Mouse (Mus musculus): Measurements from ENCODE around the gene Rptor. TPM values are rescaled to one million over a fixed set of nuclear protein-coding genes. Genes with fewer than 3 reads are reported as not detected.

Rptor gene
- polyA plus RNA-seq, 1 experiment from 2014 or later, result 18.3 TPM

- 92% methylated on average over 9 of the region's 9 CpGs for WGBS
- Histone ChIP-seq H3K27me3 (no peaks in the 10 kb centered on the region), H3K9me3 (no peaks in the 10 kb centered on the region), H3K4me2 (replicated peaks) (no peak overlapping the region), H3K4me3 (no peak overlapping the region), H3K4me1 (no peaks in the 10 kb centered on the region), H3K9ac (replicated peaks) (no peak overlapping the region), H3K27ac (replicated peaks) (no peak overlapping the region), H3K36me3 (peaks cover 19% of the 10 kb centered on the region)
- no peak for ATAC-seq (ENCODE audit: low FRiP score, low read depth)
These were observed 122.0 kb downstream of the Rptor start for GRCm38 (mm10) chr11:119724709-119725108.

DNA sequence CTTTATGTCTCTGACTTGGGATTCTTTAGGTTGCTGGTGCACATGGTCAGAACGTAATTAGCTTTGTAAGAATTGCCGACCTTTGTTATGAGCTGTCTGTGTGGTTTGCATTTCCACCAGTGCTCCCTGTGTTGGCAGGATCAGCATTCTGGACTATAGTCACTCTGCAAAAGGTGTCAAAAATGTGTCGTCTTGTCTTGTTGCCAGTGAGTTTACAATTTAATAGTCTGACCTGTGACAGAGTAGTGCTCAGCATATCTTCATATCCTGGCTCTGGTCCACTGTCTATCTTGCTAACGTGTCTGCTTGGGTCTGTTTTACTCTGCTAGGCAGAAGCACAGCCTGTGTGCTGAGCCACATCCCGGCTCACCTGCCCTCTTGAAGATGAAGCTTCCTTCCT lies 128.7 kb downstream of the Rptor start:
- no peak overlapping the region for H3K27ac ChIP-seq (replicated peaks)

DNA sequence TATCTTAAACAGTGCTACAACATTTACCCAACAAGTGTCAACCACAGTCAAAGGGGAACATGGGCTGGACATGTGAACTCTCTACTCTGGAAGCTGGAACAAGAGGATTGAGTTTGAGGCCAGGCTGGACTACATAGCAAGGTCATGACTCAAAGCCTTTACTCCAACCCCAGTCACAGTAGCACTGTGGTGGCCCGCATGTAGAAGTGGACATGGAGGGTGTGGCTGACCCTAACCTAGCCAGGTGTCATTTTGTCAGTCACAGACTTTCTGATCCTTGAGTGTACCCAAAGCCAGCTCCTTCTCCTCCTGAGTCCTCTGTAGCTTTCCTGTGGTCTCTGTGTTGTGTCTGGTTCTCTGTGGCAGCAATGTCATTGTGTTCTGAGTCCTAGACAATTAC lies 129.7 kb downstream of the Rptor start:
- WGBS, result 93% methylated on average over 1 of the region's 1 CpGs

More for the DNA sequence above, 128.7 kb downstream of the Rptor start:
- no peak for ATAC-seq (ENCODE audit: low FRiP score, low read depth)
- Histone ChIP-seq H3K9me3 (no peaks in the 10 kb centered on the region), H3K4me2 (replicated peaks) (no peak overlapping the region), H3K27me3 (no peaks in the 10 kb centered on the region), H3K36me3 (peaks cover 3% of the 10 kb centered on the region; the same call in 1 of the 2 replicates), H3K4me3 (no peak overlapping the region), H3K9ac (replicated peaks) (no peak overlapping the region), H3K4me1 (0 out of 2 replicates have a peak, but pooled peaks cover under 1% of the 10 kb centered on the region)
- 96% methylated on average over 5 of the region's 5 CpGs for WGBS

GRCm38 (mm10) chr11:119732961-119733656 lies 130.4 kb downstream of the Rptor start:
- H3K4me1 ChIP-seq, result 0 out of 2 replicates have a peak, but pooled peaks cover 6% of the 10 kb centered on the region
- 75% methylated on average over 4 of the region's 4 CpGs for WGBS
- no peaks in the 10 kb centered on the region for H3K9me3 ChIP-seq

More for the DNA sequence above, 129.7 kb downstream of the Rptor start:
- no peak overlapping the region for H3K4me3 ChIP-seq
- H3K36me3 ChIP-seq, result no peaks in the 10 kb centered on the region
- H3K9ac ChIP-seq (replicated peaks), result no peak overlapping the region
- H3K4me1 ChIP-seq, result 0 out of 2 replicates have a peak, but pooled peaks cover 6% of the 10 kb centered on the region
- no peak overlapping the region for H3K27ac ChIP-seq (replicated peaks)
- no peak for ATAC-seq (ENCODE audit: low FRiP score, low read depth)
- no peaks in the 10 kb centered on the region for H3K27me3 ChIP-seq
- no peaks in the 10 kb centered on the region for H3K9me3 ChIP-seq
- H3K4me2 ChIP-seq (replicated peaks), result no peak overlapping the region

GRCm38 (mm10) chr11:119733657-119733990 lies 130.9 kb downstream of the Rptor start:
- no peak overlapping the region for H3K27ac ChIP-seq (replicated peaks)
- 91% methylated on average over 7 of the region's 7 CpGs for WGBS
- 0 out of 2 replicates have a peak, but pooled peaks cover 6% of the 10 kb centered on the region for H3K4me1 ChIP-seq
- no peaks in the 10 kb centered on the region for H3K36me3 ChIP-seq
- no peak overlapping the region for H3K9ac ChIP-seq (replicated peaks)
- H3K9me3 ChIP-seq, result no peaks in the 10 kb centered on the region
- H3K4me3 ChIP-seq, result no peak overlapping the region
- H3K27me3 ChIP-seq, result no peaks in the 10 kb centered on the region
- no peak overlapping the region for H3K4me2 ChIP-seq (replicated peaks)
- no peak for ATAC-seq (ENCODE audit: low FRiP score, low read depth)

More at GRCm38 (mm10) chr11:119732961-119733656, 130.4 kb downstream of the Rptor start:
- H3K36me3 ChIP-seq, result no peaks in the 10 kb centered on the region
- no peak overlapping the region for H3K9ac ChIP-seq (replicated peaks)
- no peaks in the 10 kb centered on the region for H3K27me3 ChIP-seq
- no peak for ATAC-seq (ENCODE audit: low FRiP score, low read depth)
- no peak overlapping the region for H3K4me2 ChIP-seq (replicated peaks)
- no peak overlapping the region for H3K27ac ChIP-seq (replicated peaks)
- no peak overlapping the region for H3K4me3 ChIP-seq

- ATAC-seq (ENCODE audit: low FRiP score, low read depth), result no peak
- Histone ChIP-seq H3K4me1 (peaks cover 18% of the 10 kb centered on the region), H3K4me2 (replicated peaks) (no peak overlapping the region), H3K36me3 (no peaks in the 10 kb centered on the region), H3K9ac (replicated peaks) (no peak overlapping the region), H3K9me3 (no peaks in the 10 kb centered on the region), H3K4me3 (no peak overlapping the region), H3K27me3 (no peaks in the 10 kb centered on the region), H3K27ac (replicated peaks) (no peak overlapping the region)
- WGBS, result 95% methylated on average over 2 of the region's 2 CpGs
These were observed 132.4 kb downstream of the Rptor start for GRCm38 (mm10) chr11:119735152-119735551.

DNA sequence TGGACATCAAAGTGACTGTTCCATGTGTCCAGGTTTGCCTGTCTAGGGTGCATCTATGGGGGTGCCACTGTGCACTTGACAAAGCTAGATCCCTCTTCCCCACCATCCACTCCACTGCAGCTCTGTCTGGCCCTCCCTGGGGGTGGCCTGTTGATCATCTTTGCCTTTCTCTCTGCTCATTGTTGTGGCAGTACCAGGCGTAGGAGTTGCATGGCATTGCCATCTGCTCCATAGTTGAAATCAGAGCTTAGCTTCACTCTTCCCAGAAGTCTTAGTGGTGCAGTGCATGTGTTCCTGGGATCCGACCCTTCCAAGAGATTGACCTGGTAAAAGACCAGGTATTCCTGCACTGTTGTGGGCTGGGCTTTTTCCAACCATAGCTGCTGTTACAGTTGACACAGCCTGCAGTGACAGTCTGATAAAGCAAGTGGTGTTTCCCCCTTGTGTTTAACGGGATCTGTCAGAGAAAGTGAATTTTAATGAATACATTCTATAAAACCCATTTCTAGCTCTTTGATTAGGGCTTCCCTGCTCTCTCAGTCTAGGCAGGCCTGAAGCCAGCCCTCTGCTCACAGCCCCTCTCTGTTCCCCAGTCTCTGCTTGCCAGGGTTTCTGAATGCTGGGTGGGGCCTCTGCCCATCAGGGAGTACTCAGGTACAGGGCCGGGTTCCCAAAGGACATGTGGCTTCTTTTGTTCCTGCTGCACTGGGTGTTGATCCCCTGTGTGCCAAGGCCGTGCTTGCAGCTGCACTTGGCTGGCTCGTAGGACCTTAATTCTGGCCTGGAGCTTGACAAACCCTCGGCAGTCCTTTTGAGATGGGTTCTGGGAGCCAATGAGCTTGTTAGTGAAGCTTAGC lies 136.5 kb downstream of the Rptor start:
- WGBS, result 63% methylated on average over 7 of the region's 7 CpGs

GRCm38 (mm10) chr11:119741401-119741800 lies 138.7 kb downstream of the Rptor start:
- Histone ChIP-seq H3K4me2 (replicated peaks) (no peak overlapping the region), H3K4me3 (no peak overlapping the region), H3K9me3 (no peaks in the 10 kb centered on the region), H3K27ac (replicated peaks) (no peak overlapping the region), H3K36me3 (no peaks in the 10 kb centered on the region), H3K4me1 (peaks cover 31% of the 10 kb centered on the region), H3K27me3 (no peaks in the 10 kb centered on the region), H3K9ac (replicated peaks) (no peak overlapping the region)
- WGBS, result 87% methylated on average over 1 of the region's 1 CpGs
- no peak for ATAC-seq (ENCODE audit: low FRiP score, low read depth)

More for the DNA sequence above, 136.5 kb downstream of the Rptor start:
- Histone ChIP-seq H3K36me3 (no peaks in the 10 kb centered on the region), H3K4me3 (no peak overlapping the region), H3K4me1 (peaks cover 23% of the 10 kb centered on the region), H3K4me2 (replicated peaks) (no peak overlapping the region), H3K27ac (replicated peaks) (no peak overlapping the region; the same call in 1 of the 2 replicates), H3K9ac (replicated peaks) (no peak overlapping the region), H3K9me3 (no peaks in the 10 kb centered on the region), H3K27me3 (no peaks in the 10 kb centered on the region)
- ATAC-seq (ENCODE audit: low FRiP score, low read depth), result no peak

DNA sequence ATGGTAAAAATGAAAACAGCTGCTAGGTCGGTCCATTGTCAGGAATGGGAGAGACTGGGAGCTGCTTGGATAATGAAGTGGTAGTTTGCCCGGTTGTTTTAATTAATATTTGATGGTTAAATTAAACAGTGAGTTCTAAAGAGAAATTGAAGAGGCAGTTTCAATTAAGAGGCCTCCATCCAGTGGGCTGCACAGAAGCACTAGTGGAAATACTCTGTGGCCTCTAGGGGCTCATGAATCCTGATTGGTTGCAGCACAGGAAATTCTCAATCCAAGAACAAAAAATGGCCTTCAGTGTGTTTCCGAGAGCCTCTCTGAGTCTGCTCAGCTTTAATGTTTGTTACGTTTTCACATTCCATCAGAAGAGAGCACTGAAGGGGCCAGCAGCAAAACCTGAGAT lies 141.7 kb downstream of the Rptor start:
- H3K9me3 ChIP-seq, result no peaks in the 10 kb centered on the region
- H3K4me1 ChIP-seq, result peaks cover 18% of the 10 kb centered on the region

DNA sequence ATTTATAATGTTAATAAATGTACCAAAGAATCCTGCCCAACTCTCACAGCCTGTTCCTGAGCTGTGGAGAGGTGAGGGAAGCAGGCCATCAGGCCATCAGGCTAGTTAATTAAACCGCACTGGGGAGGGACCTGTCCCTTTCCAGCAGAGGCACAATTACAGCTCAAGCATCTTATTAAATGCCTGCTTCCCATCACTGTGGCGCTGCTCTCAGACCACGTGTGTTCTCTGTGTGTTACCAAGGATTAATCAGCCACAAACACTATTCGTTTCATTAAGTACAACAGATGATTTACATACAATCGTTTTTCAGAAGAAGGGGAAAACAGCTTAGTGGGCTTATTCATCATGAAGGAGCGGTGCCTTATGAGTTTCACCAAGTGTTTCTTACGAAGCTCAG lies 142.6 kb downstream of the Rptor start:
- Histone ChIP-seq H3K9me3 (no peaks in the 10 kb centered on the region), H3K4me2 (replicated peaks) (no peak overlapping the region), H3K9ac (replicated peaks) (no peak overlapping the region), H3K27me3 (no peaks in the 10 kb centered on the region), H3K27ac (replicated peaks) (0 out of 2 replicates have a peak overlapping the region, but pooled peaks have one; percentile 15), H3K4me3 (no peak overlapping the region), H3K4me1 (peaks cover 14% of the 10 kb centered on the region; the same call in 1 of the 2 replicates), H3K36me3 (no peaks in the 10 kb centered on the region)
- no peak for ATAC-seq (ENCODE audit: low FRiP score, low read depth)
- WGBS, result 68% methylated on average over 7 of the region's 7 CpGs

More for the DNA sequence above, 141.7 kb downstream of the Rptor start:
- Histone ChIP-seq H3K4me2 (replicated peaks) (no peak overlapping the region), H3K27me3 (no peaks in the 10 kb centered on the region), H3K4me3 (no peak overlapping the region), H3K36me3 (no peaks in the 10 kb centered on the region), H3K27ac (replicated peaks) (peak overlapping the region; percentile 15; the same call in 1 of the 2 replicates), H3K9ac (replicated peaks) (no peak overlapping the region)
- 79% methylated on average over 4 of the region's 4 CpGs for WGBS
- no peak for ATAC-seq (ENCODE audit: low FRiP score, low read depth)

GRCm38 (mm10) chr11:119754459-119754858 lies 151.8 kb downstream of the Rptor start:
- ATAC-seq (ENCODE audit: low FRiP score, low read depth), result no peak
- no peaks in the 10 kb centered on the region for H3K27me3 ChIP-seq
- no peak overlapping the region for H3K27ac ChIP-seq (replicated peaks)
- no peak overlapping the region for H3K4me3 ChIP-seq
- H3K4me2 ChIP-seq (replicated peaks), result no peak overlapping the region
- no peak overlapping the region for H3K9ac ChIP-seq (replicated peaks)
- 87% methylated on average over 6 of the region's 6 CpGs for WGBS
- H3K4me1 ChIP-seq, result no peaks in the 10 kb centered on the region
- no peaks in the 10 kb centered on the region for H3K9me3 ChIP-seq
- H3K36me3 ChIP-seq, result peaks cover 13% of the 10 kb centered on the region; the same call in 1 of the 2 replicates

GRCm38 (mm10) chr11:119758214-119758613 lies 155.5 kb downstream of the Rptor start:
- H3K27me3 ChIP-seq, result no peaks in the 10 kb centered on the region
- no peaks in the 10 kb centered on the region for H3K9me3 ChIP-seq
- ATAC-seq (ENCODE audit: low FRiP score, low read depth), result no peak
- H3K4me3 ChIP-seq, result no peak overlapping the region
- 96% methylated on average over 5 of the region's 5 CpGs for WGBS
- H3K27ac ChIP-seq (replicated peaks), result no peak overlapping the region
- H3K9ac ChIP-seq (replicated peaks), result no peak overlapping the region
- no peak overlapping the region for H3K4me2 ChIP-seq (replicated peaks)
- H3K4me1 ChIP-seq, result no peaks in the 10 kb centered on the region
- H3K36me3 ChIP-seq, result peaks cover 13% of the 10 kb centered on the region; the same call in 1 of the 2 replicates

All from midbrain, embryonic 12.5 days (tissue).